11 mouse cellular contexts compared by ENCODE assay signal in the genomic region with DNA sequence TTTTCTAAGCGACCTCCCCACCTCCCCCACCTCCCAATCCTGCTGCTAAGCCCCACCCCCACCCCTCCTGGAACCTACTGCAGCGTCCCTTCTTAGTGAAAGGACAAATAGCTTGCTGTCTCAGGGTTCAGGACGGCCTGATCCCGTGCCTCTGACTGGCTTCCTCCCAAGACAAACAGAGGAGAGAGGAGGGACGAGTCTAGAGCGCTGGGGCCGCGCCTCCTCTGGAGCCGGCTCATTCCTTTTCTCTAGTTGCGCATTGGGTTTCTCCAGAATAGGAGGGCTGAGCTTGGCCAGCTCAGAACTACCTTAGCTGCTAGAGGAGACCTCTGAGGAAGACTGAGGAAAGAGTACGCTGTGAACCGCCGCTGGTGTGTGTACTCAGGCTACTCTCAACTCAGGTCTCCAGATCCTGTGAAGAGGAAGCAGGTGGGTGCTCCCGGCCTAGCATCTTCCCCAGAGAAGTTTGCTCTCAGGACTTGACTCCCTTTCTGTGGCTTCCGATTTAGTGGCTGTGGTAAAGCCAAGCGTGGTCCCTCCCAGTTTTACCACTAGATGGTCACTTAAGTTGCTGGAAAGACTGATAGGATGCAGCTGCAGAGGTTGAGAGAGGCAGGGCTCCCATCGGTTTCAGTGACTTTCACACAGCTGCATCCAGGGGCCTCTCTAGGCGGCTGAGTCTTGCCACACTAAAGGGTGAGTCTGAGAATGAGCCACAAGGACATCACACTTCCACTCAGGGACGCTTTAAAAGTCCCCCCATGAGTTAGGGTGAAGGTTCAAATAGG. TPM values are rescaled to one million over a fixed set of nuclear protein-coding genes. Genes with fewer than 3 reads are reported as not detected.
DNase-seq lines count a peak whose midpoint lies in the region; ATAC-seq and TF ChIP-seq lines count a peak whose summit lies in the region.
"Had no signal": no experiment of that assay in that cellular context is flagged by ENCODE, and none has a peak within 500 bp of the region (broad histone marks: within the 10 kb centered on the region; RNA-seq: fewer than 3 reads in every experiment).

No protein-coding gene starts in this region.

- peak; percentile 77 for ATAC-seq in lung, embryonic 14.5 days (ENCODE audit: insufficient read depth)
- ATAC-seq in forebrain, embryonic 14.5 days: no peak

- H3K9me3 ChIP-seq in lung, embryonic 14.5 days (ENCODE audit: low read depth, low read length): peaks cover 5% of the 10 kb centered on the region; the same call in 1 of the 2 replicates
- no peaks in the 10 kb centered on the region for H3K9me3 ChIP-seq in forebrain, embryonic 14.5 days (replicated peaks; ENCODE audit: control insufficient read depth, low read length)
- H3K9me3 ChIP-seq: limb, embryonic 15.5 days had no signal

- peaks cover 8% of the 10 kb centered on the region for H3K27me3 ChIP-seq in lung, embryonic 14.5 days (ENCODE audit: insufficient read depth, low read length)
- peaks cover 12% of the 10 kb centered on the region for H3K27me3 ChIP-seq in forebrain, embryonic 14.5 days (replicated peaks; ENCODE audit: control insufficient read depth, insufficient read depth, low read length)

- H3K27ac ChIP-seq in lung, embryonic 14.5 days (ENCODE audit: low read depth): no peak overlapping the region
- no peak overlapping the region for H3K27ac ChIP-seq in forebrain, embryonic 14.5 days (ENCODE audit: low read depth, low read length)
- H3K27ac ChIP-seq: limb, embryonic 15.5 days had no signal

- WGBS in lung, embryonic 14.5 days: 11% methylated on average over 19 of the region's 19 CpGs
- 24% methylated on average over 19 of the region's 19 CpGs for WGBS in forebrain, embryonic 14.5 days

- no peak overlapping the region for H3K9ac ChIP-seq in lung, embryonic 14.5 days
- no peak overlapping the region for H3K9ac ChIP-seq in forebrain, embryonic 14.5 days (ENCODE audit: low read length)
- H3K9ac ChIP-seq: limb, embryonic 15.5 days had no signal

- no peak overlapping the region for H3K4me3 ChIP-seq in lung, embryonic 14.5 days (ENCODE audit: low read depth, low read length)
- H3K4me3 ChIP-seq in forebrain, embryonic 14.5 days (ENCODE audit: low read depth, low read length): no peak overlapping the region
- H3K4me3 ChIP-seq: limb, embryonic 15.5 days had no signal

- TF ChIP-seq CTCF in lung, embryonic 14.5 days (IDR thresholded peaks at IDR 0.05; ENCODE audit: low read depth): no peak

- H3K36me3 ChIP-seq in lung, embryonic 14.5 days (ENCODE audit: insufficient read depth): no peaks in the 10 kb centered on the region
- H3K36me3 ChIP-seq in forebrain, embryonic 14.5 days (ENCODE audit: control insufficient read depth, insufficient read depth, low read length): no peaks in the 10 kb centered on the region
- H3K36me3 ChIP-seq: limb, embryonic 15.5 days had no signal

- DNase-seq in frontal cortex, postnatal 36 days (ENCODE audit: low spot score in 2 of 2): peak; percentile 14 to 42
- DNase-seq in frontal cortex, postnatal 25 days (ENCODE audit: low spot score in 2 of 2): no peak
- peak; percentile 17 for DNase-seq in urinary bladder, postnatal 25 days (ENCODE audit: low spot score)
- DNase-seq in urinary bladder, adult 2 months (ENCODE audit: low spot score): no peak
- DNase-seq in kidney, adult 8-10 months: peak; percentile 50 to 51
- peak; percentile 59 for DNase-seq in lung, embryonic 14.5 days
- DNase-seq in forebrain, embryonic 14.5 days (ENCODE audit: low spot score): no peak
- no peak for DNase-seq in cerebellum, adult 8-10 months

- H3K4me2 ChIP-seq in lung, embryonic 14.5 days: no peak overlapping the region
- no peak overlapping the region for H3K4me2 ChIP-seq in forebrain, embryonic 14.5 days (ENCODE audit: low read length)
- H3K4me2 ChIP-seq: limb, embryonic 15.5 days had no signal

- H3K4me1 ChIP-seq in lung, embryonic 14.5 days (ENCODE audit: insufficient read depth): 0 out of 2 replicates have a peak, but pooled peaks cover 3% of the 10 kb centered on the region
- no peaks in the 10 kb centered on the region for H3K4me1 ChIP-seq in forebrain, embryonic 14.5 days (ENCODE audit: control insufficient read depth, insufficient read depth, low read length)
- H3K4me1 ChIP-seq: limb, embryonic 15.5 days had no signal

RNA-seq across cellular contexts. Expression of a gene that starts 3.4 kb away (rescaled TPM):
- 0.06 TPM in 1 of 2 replicates, not detected in the other for polyA plus RNA-seq in urinary bladder, adult 2 months (2012; rRNA removed)
- polyA plus RNA-seq in lung, embryonic 14.5 days (2014; fragmentation: Nextera tagmentation; extraction: Ambion mirVana): not detected in 2 replicates
- 0.52 TPM in 1 of 2 replicates, not detected in the other for polyA plus RNA-seq in forebrain, embryonic 14.5 days (2014; fragmentation: Nextera tagmentation; extraction: Ambion mirVana)
- polyA plus RNA-seq: embryonic facial prominence, embryonic 11.5 days; limb, embryonic 15.5 days had no signal

RNA-seq across cellular contexts. Expression of a gene that starts 12.1 kb away (rescaled TPM):
- 5.6 and 9.7 TPM in 2 replicates for polyA plus RNA-seq in urinary bladder, adult 2 months (2012; rRNA removed)
- polyA plus RNA-seq in lung, embryonic 14.5 days (2014; fragmentation: Nextera tagmentation; extraction: Ambion mirVana): 35.8 and 40.6 TPM in 2 replicates
- 22.9 and 25.2 TPM in 2 replicates for polyA plus RNA-seq in forebrain, embryonic 14.5 days (2014; fragmentation: Nextera tagmentation; extraction: Ambion mirVana)

RNA-seq across cellular contexts. Expression of a gene that starts 27.5 kb away (rescaled TPM):
- polyA plus RNA-seq in urinary bladder, adult 2 months (2012; rRNA removed): 90.2 and 91.1 TPM in 2 replicates
- polyA plus RNA-seq in lung, embryonic 14.5 days (2014; fragmentation: Nextera tagmentation; extraction: Ambion mirVana): 183 and 192 TPM in 2 replicates
- polyA plus RNA-seq in forebrain, embryonic 14.5 days (2014; fragmentation: Nextera tagmentation; extraction: Ambion mirVana): 171 and 192 TPM in 2 replicates

RNA-seq across cellular contexts. Expression of a gene that starts 30.8 kb away (rescaled TPM):
- polyA plus RNA-seq in urinary bladder, adult 2 months (2012; rRNA removed): 0.15 and 0.28 TPM in 2 replicates
- not detected in 2 replicates for polyA plus RNA-seq in lung, embryonic 14.5 days (2014; fragmentation: Nextera tagmentation; extraction: Ambion mirVana)
- 13.5 and 21.9 TPM in 2 replicates for polyA plus RNA-seq in forebrain, embryonic 14.5 days (2014; fragmentation: Nextera tagmentation; extraction: Ambion mirVana)

RNA-seq across cellular contexts. Expression of a gene that starts 47.3 kb away (rescaled TPM):
- polyA plus RNA-seq in urinary bladder, adult 2 months (2012; rRNA removed): not detected in 2 replicates
- polyA plus RNA-seq in lung, embryonic 14.5 days (2014; fragmentation: Nextera tagmentation; extraction: Ambion mirVana): not detected in 2 replicates
- not detected in 2 replicates for polyA plus RNA-seq in forebrain, embryonic 14.5 days (2014; fragmentation: Nextera tagmentation; extraction: Ambion mirVana)
- polyA plus RNA-seq: limb, embryonic 15.5 days; stomach, embryonic 14.5 days had no signal

Comparison
In these comparisons a context has a peak if more than half of its experiments do, and no peak if none do; other contexts are left out.
1. DNase-seq: peak in frontal cortex, postnatal 36 days (2 of 2), urinary bladder, postnatal 25 days (single experiment), kidney, adult 8-10 months (2 of 2) and lung, embryonic 14.5 days (single experiment); none in frontal cortex, postnatal 25 days (0 of 2), urinary bladder, adult 2 months (single experiment), forebrain, embryonic 14.5 days (single experiment) and cerebellum, adult 8-10 months (single experiment).